In genomic region chr9:78527301-78527761, GRCm38 (mm10) we compare ENCODE assay signal across 8 mouse cellular contexts. TPM values are rescaled to one million over a fixed set of nuclear protein-coding genes. Genes with fewer than 3 reads are reported as not detected.
DNase-seq lines count a peak whose midpoint lies in the region; ATAC-seq lines count a peak whose summit lies in the region.

No protein-coding gene starts in this region.

- peak overlapping the region; percentile 87 for H3K27ac ChIP-seq in hindbrain, embryonic 13.5 days

- peak overlapping the region; percentile 47 for H3K4me3 ChIP-seq in hindbrain, embryonic 13.5 days

- peak; percentile 74 for ATAC-seq in hindbrain, embryonic 13.5 days (ENCODE audit: low FRiP score)
- peak; percentile 89 for ATAC-seq in megakaryocyte, adult 5-6 weeks (ENCODE audit: poor library complexity, severe bottlenecking)

- peak overlapping the region; percentile 81 for H3K4me2 ChIP-seq in hindbrain, embryonic 13.5 days

- WGBS in hindbrain, embryonic 13.5 days = under 1% methylated on average over 24 of the region's 24 CpGs

- H3K9ac ChIP-seq in hindbrain, embryonic 13.5 days = peak overlapping the region; percentile 76

- H3K27me3 ChIP-seq in hindbrain, embryonic 13.5 days = no peaks in the 10 kb centered on the region

- peaks cover 8% of the 10 kb centered on the region; the same call in 1 of the 2 replicates for H3K4me1 ChIP-seq in hindbrain, embryonic 13.5 days (replicated peaks)

- DNase-seq in NIH3T3 (ENCODE audit: low read depth) = peak; percentile 94
- peak; percentile 88 for DNase-seq in cerebellum, postnatal 10 days
- DNase-seq in frontal cortex, postnatal 10 days (ENCODE audit: low spot score in 2 of 2) = peak; percentile 48 to 67
- peak; percentile 49 for DNase-seq in left cerebral cortex, adult 8-10 months (ENCODE audit: low spot score in 2 of 2)
- DNase-seq in right cerebral cortex, adult 18-20 months = peak; percentile 68
- DNase-seq in urinary bladder, adult 2 months (ENCODE audit: low spot score) = peak; percentile 64

- no peaks in the 10 kb centered on the region for H3K9me3 ChIP-seq in hindbrain, embryonic 13.5 days

- H3K36me3 ChIP-seq in hindbrain, embryonic 13.5 days = no peaks in the 10 kb centered on the region

RNA-seq across cellular contexts. Expression of gene Eef1a1, which starts 38.4 kb away (rescaled TPM):
- 3,538 and 3,562 TPM in 2 replicates for polyA plus RNA-seq in hindbrain, embryonic 13.5 days (2015; fragmentation: Nextera tagmentation; extraction: Ambion mirVana)
- total RNA-seq in left cerebral cortex, adult 8-10 months (2022) = 1,000 to 10,000 TPM; 2,343 to 2,844 (median 2,594) TPM
- 11,658 and 12,645 TPM in 2 replicates for total RNA-seq in megakaryocyte, adult 5-6 weeks (2015)
- total RNA-seq in megakaryocyte, adult 5-6 weeks (2017) = 9,740 and 9,937 TPM in 2 replicates
- 7,337 and 9,833 TPM in 2 replicates for polyA plus RNA-seq in urinary bladder, adult 2 months (2012; rRNA removed)

Comparison
In these comparisons a context has a peak if more than half of its experiments do, and no peak if none do; other contexts are left out.
1. Peak in every context shown above with its lines: DNase-seq, ATAC-seq, H3K4me3 ChIP-seq and H3K27ac ChIP-seq.